Mouse (Mus musculus): ENCODE data around the gene Ppp4c. TPM values are rescaled to one million over a fixed set of nuclear protein-coding genes. Genes with fewer than 3 reads are reported as not detected.
"Not testable (repeated sequence)": the region's sequence is repeated elsewhere in the genome, so short reads cannot be mapped to it uniquely, and the experiment has no call there.

The Ppp4c gene
- total and polyA plus RNA-seq, 2 experiments: 45.8 to 97.2 TPM

GRCm38 (mm10) chr7:126781661-126782370, 10.5 kb downstream of the Ppp4c start:
- Histone ChIP-seq H3K36me3 (ENCODE audit: control insufficient read depth, insufficient read depth, low read length) (peaks cover 11% of the 10 kb centered on the region), H3K4me3 (ENCODE audit: insufficient read depth, low read depth, low read length) (no peak overlapping the region), H3K9ac (ENCODE audit: low read depth, low read length) (no peak overlapping the region), H3K79me2 (ENCODE audit: control insufficient read depth, insufficient read depth, low read length) (peaks cover 6% of the 10 kb centered on the region; the same call in 1 of the 2 replicates), H3K27ac (replicated peaks; ENCODE audit: insufficient read depth, low read depth, low read length) (peak overlapping the region; percentile 36), H3K4me1 (ENCODE audit: control insufficient read depth, insufficient read depth, low read length) (peaks cover 26% of the 10 kb centered on the region), H3K27me3 (ENCODE audit: control insufficient read depth, insufficient read depth, low read length) (no peaks in the 10 kb centered on the region)
- DNase-seq (ENCODE audit: extremely low read depth, low read depth, low spot score): peak; percentile 92
- no peak for TF ChIP-seq CTCF (IDR thresholded peaks at IDR 0.05; ENCODE audit: low read depth, low read length)
- TF ChIP-seq POLR2A (IDR thresholded peaks at IDR 0.05; ENCODE audit: extremely low read depth, insufficient read depth, low read length): no peak
- 35% methylated on average over 11 of the region's 11 CpGs for WGBS

DNA sequence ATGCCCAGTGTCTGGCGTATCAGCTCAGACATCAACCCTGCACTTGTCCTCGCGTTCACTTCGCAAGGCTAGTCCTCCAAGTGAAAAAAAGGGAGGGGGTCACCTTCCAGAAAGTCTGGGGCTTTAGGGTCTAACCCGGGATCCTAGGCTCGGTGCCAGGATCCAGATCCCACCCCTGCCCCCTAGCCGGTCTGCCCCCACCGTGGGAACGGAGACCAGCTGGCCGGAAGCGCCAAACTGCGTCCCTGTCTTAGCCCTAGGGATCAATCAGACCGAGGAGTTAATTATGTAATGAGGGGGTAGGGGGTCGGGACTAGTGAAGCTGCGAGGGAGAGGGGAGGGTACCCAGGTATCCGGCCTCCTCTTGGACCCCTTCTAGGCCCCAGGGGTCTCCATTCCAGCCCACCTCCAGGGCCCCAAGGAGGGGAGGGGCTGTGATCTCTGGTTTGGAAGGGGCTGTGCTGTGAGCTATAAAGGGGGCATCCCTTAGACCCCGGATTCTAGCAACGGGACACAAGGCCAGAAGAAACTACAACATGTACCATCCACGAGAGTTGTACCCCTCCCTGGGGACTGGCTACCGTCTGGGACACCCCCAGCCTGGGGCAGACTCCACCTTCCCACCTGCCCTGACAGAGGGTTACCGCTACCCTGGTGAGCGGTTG, 11.2 kb downstream of the Ppp4c start, which contains the start of gene Tbx6:
Gene Tbx6, plus strand, starts transcription at position 513 of the 665 bp plus-strand sequence.
- Histone ChIP-seq H3K27ac (replicated peaks; ENCODE audit: insufficient read depth, low read depth, low read length) (peak within 1 kb of the TSS; percentile 36), H3K4me1 (ENCODE audit: control insufficient read depth, insufficient read depth, low read length) (peaks cover 29% of the 10 kb centered on the region), H3K27me3 (ENCODE audit: control insufficient read depth, insufficient read depth, low read length) (no peaks in the 10 kb centered on the region), H3K9ac (ENCODE audit: low read depth, low read length) (peak within 1 kb of the TSS; percentile 31), H3K79me2 (ENCODE audit: control insufficient read depth, insufficient read depth, low read length) (peaks cover 6% of the 10 kb centered on the region; the same call in 1 of the 2 replicates), H3K36me3 (ENCODE audit: control insufficient read depth, insufficient read depth, low read length) (peaks cover 5% of the 10 kb centered on the region), H3K4me3 (ENCODE audit: insufficient read depth, low read depth, low read length) (0 out of 2 replicates have a peak within 1 kb of the TSS, but pooled peaks have one; percentile 3)
- TF ChIP-seq CTCF (IDR thresholded peaks at IDR 0.05; ENCODE audit: low read depth, low read length): no peak
- no peak for TF ChIP-seq POLR2A (IDR thresholded peaks at IDR 0.05; ENCODE audit: extremely low read depth, insufficient read depth, low read length)
- 25% methylated on average over 22 of the region's 22 CpGs for WGBS
- no peak for DNase-seq (ENCODE audit: extremely low read depth, low read depth, low spot score)

DNA sequence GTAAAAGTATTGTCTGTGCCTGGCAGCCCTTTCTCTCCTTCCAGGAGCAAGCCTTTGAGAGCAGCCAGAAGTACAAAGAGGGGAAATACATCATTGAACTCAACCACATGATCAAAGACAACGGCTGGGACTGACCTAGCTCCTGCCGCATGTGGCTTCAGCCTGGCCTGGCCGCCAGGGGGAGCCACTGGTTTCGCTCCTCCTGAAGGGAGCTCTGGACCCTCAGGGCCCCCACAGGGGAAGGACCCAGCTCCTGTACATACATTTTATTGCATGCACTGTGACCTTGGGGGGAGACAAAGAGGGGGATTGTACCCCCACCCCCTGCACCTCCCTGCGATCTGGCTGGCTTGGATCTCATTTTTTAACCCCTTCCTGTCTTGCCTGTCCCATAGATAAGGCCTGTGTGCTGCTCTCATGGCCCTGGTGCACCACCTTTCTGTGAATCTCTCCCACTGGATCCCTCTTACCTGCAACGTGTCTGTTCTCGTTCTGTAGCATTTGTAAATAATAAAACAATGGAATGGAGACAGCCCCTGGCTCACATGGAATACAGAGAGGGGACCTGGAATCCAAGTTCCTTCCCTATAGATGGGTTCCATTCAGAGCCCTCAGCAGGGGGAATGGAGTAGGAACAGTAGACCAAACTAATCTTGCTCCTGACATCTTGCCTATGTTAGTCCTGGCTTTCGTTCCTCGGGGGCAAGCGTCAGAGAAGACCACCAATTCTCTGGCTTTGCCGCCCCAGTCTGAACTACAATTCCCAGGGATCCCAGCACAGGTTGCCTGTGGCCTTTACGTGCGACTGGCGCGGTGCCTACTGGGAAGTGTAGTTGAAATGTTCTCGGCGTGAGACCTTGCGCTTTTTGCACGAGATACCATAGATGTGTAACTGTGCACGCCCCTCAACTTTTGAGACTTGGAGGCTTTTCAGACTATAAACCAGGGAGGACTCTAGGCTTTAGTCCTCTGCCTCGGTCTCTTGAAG, 12.0 kb downstream of the Ppp4c start:
- Histone ChIP-seq H3K4me3 (ENCODE audit: insufficient read depth, low read depth, low read length) (0 out of 2 replicates have a peak overlapping the region, but pooled peaks have one; percentile 3), H3K27me3 (ENCODE audit: control insufficient read depth, insufficient read depth, low read length) (no peaks in the 10 kb centered on the region), H3K9ac (ENCODE audit: low read depth, low read length) (peak overlapping the region; percentile 31), H3K36me3 (ENCODE audit: control insufficient read depth, insufficient read depth, low read length) (peaks cover 1% of the 10 kb centered on the region), H3K4me1 (ENCODE audit: control insufficient read depth, insufficient read depth, low read length) (peaks cover 32% of the 10 kb centered on the region), H3K27ac (replicated peaks; ENCODE audit: insufficient read depth, low read depth, low read length) (no peak overlapping the region), H3K79me2 (ENCODE audit: control insufficient read depth, insufficient read depth, low read length) (peaks cover 6% of the 10 kb centered on the region; the same call in 1 of the 2 replicates)
- TF ChIP-seq POLR2A (IDR thresholded peaks at IDR 0.05; ENCODE audit: extremely low read depth, insufficient read depth, low read length) (0 out of 2 replicates have a peak, but pooled peaks have one; percentile 7), CTCF (IDR thresholded peaks at IDR 0.05; ENCODE audit: low read depth, low read length) (peak; percentile 92)
- 6% methylated on average over 21 of the region's 21 CpGs for WGBS
- DNase-seq (ENCODE audit: extremely low read depth, low read depth, low spot score): peak; percentile 63

DNA sequence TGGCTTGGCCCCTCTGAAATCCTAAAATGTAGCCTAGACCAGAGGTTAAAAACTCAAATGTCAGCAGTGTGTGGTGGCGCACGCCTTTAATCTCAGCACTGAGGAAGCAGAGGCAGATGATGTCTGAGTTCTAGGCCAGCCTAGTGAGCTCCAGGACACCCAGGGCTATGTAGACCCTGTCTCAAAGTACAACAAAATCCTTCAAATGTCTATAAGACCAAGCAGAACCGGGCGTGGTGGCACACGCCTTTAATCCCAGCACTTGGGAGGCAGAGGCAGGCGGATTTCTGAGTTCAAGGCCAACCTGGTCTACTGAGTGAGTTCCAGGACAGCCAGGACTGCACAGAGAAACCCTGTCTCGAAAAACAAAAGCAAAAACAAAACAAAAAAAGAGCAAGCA, 13.2 kb downstream of the Ppp4c start:
- 88% methylated on average over 7 of the region's 7 CpGs for WGBS
- not testable (repeated sequence) for H3K27me3 ChIP-seq (ENCODE audit: control insufficient read depth, insufficient read depth, low read length); H3K9ac ChIP-seq (ENCODE audit: low read depth, low read length); H3K79me2 ChIP-seq (ENCODE audit: control insufficient read depth, insufficient read depth, low read length); H3K36me3 ChIP-seq (ENCODE audit: control insufficient read depth, insufficient read depth, low read length); DNase-seq (ENCODE audit: extremely low read depth, low read depth, low spot score); H3K4me3 ChIP-seq (ENCODE audit: insufficient read depth, low read depth, low read length); H3K27ac ChIP-seq (replicated peaks; ENCODE audit: insufficient read depth, low read depth, low read length)
- H3K4me1 ChIP-seq (ENCODE audit: control insufficient read depth, insufficient read depth, low read length): peaks cover 35% of the 10 kb centered on the region

DNA sequence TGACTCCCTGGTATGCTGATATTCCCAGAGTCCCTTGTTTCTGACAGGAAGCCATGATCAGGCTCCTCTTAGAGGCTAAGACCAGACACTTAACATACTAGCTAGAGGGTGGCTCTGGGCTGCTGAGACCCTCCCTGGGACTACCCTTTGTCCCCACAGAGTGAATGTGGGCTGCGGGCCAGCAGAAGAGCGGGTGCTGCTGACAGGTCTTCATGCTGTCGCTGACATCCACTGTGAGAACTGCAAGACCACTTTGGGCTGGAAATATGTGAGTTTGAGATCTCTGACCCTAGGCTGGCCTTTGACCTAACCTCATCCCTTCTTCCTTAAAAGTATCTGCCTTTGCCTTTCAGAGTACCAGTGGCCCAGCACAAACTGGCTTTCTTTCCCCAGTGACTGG, 14.1 kb downstream of the Ppp4c start:
- TF ChIP-seq CTCF (IDR thresholded peaks at IDR 0.05; ENCODE audit: low read depth, low read length): no peak
- no peak for TF ChIP-seq POLR2A (IDR thresholded peaks at IDR 0.05; ENCODE audit: extremely low read depth, insufficient read depth, low read length)
- 87% methylated on average over 3 of the region's 3 CpGs for WGBS
- DNase-seq (ENCODE audit: extremely low read depth, low read depth, low spot score): no peak
- no peaks in the 10 kb centered on the region; the same call in 1 of the 2 replicates for H3K36me3 ChIP-seq (ENCODE audit: control insufficient read depth, insufficient read depth, low read length)
- H3K79me2 ChIP-seq (ENCODE audit: control insufficient read depth, insufficient read depth, low read length): peaks cover 6% of the 10 kb centered on the region; the same call in 1 of the 2 replicates
- no peak overlapping the region for H3K4me3 ChIP-seq (ENCODE audit: insufficient read depth, low read depth, low read length)
- no peaks in the 10 kb centered on the region for H3K27me3 ChIP-seq (ENCODE audit: control insufficient read depth, insufficient read depth, low read length)
- peaks cover 34% of the 10 kb centered on the region for H3K4me1 ChIP-seq (ENCODE audit: control insufficient read depth, insufficient read depth, low read length)
- H3K27ac ChIP-seq (replicated peaks; ENCODE audit: insufficient read depth, low read depth, low read length): no peak overlapping the region
- H3K9ac ChIP-seq (ENCODE audit: low read depth, low read length): no peak overlapping the region

Data from liver, adult 2 months (tissue).